Mouse (Mus musculus) stomach, postnatal 0 days (tissue): ENCODE measurements around the gene Ndufb4. TPM values are rescaled to one million over a fixed set of nuclear protein-coding genes. Genes with fewer than 3 reads are reported as not detected.

Source experiments
- ATAC-seq: fragments of 200-750 bp; cut with Nextera tagmentation; 2 replicates; pipeline ENCODE4 v1.8.0; 2017; ENCODE audit not compliant: low FRiP score, low TSS enrichment
- DNase-seq: peaks from one replicate; pipeline ENCODE4 v3.0.0-alpha.2; 2016; ENCODE audit warnings: low spot score
- H3K27ac ChIP-seq: fragments of 300-500 bp; sonication (generic); replicated peaks from 2 replicates; pipeline ENCODE4 v1.5.1; 2014; ENCODE audit warnings: mild to moderate bottlenecking, control low read depth
- H3K27me3 ChIP-seq: fragments of 300-500 bp; sonication (generic); 2 replicates; pipeline ENCODE4 v1.6.1; 2014; ENCODE audit warnings: low read length; ENCODE audit not compliant: control insufficient read depth, insufficient read depth
- H3K36me3 ChIP-seq: fragments of 300-500 bp; sonication (generic); 2 replicates; pipeline ENCODE4 v1.6.1; 2014; ENCODE audit warnings: low read length, mixed read lengths; ENCODE audit not compliant: control insufficient read depth, insufficient read depth
- H3K4me1 ChIP-seq: fragments of 300-500 bp; sonication (generic); replicated peaks from 2 replicates; pipeline ENCODE4 v1.6.1; 2014; ENCODE audit warnings: antibody characterized with exemption; ENCODE audit not compliant: control insufficient read depth, insufficient read depth
- H3K4me2 ChIP-seq: fragments of 300-500 bp; sonication (generic); replicated peaks from 2 replicates; pipeline ENCODE4 v1.6.1; 2014; ENCODE audit warnings: low read depth, mild to moderate bottlenecking, control low read depth, moderate library complexity
- H3K4me3 ChIP-seq: fragments of 300-500 bp; sonication (generic); 2 replicates; pipeline ENCODE4 v1.5.1; 2014; ENCODE audit warnings: low read depth, low read length, control low read depth
- H3K9ac ChIP-seq: fragments of 300-500 bp; sonication (generic); 2 replicates; pipeline ENCODE4 v1.6.1; 2014; ENCODE audit warnings: mild to moderate bottlenecking, low read length, control low read depth, mixed read lengths
- H3K9me3 ChIP-seq: fragments of 300-500 bp; sonication (generic); 2 replicates; pipeline ENCODE4 v1.6.1; 2016; ENCODE audit warnings: low read length; ENCODE audit not compliant: control insufficient read depth
- CTCF ChIP-seq: IDR thresholded peaks from 2 replicates; pipeline ENCODE4 v1.5.1; 2016; ENCODE audit warnings: antibody characterized with exemption, low read depth, mild to moderate bottlenecking, moderate library complexity
- EP300 ChIP-seq: optimal IDR thresholded peaks from 2 replicates; pipeline ENCODE3; 2016; ENCODE audit warnings: antibody characterized with exemption
- WGBS: fragments of 180-500 bp; shearing (Covaris S2); extraction: QIAGEN DNeasy Blood & Tissue Kit; methylation state at CpG from one replicate; pipeline ENCODE4 v1.1.7; 2014; 5-methylcytosine and 5-hydroxymethylcytosine counted together
- polyA plus RNA-seq: library from polyadenylated mRNA; unstranded; fragments of >200 nt; fragmentation: Nextera tagmentation; extraction: Ambion mirVana; gene quantifications from 2 replicates; pipeline ENCODE4 v1.2.1, GENCODE M21; 2015

Ndufb4 gene
- polyA plus RNA-seq, 1 experiment from 2014 or later, result 119 TPM

DNA sequence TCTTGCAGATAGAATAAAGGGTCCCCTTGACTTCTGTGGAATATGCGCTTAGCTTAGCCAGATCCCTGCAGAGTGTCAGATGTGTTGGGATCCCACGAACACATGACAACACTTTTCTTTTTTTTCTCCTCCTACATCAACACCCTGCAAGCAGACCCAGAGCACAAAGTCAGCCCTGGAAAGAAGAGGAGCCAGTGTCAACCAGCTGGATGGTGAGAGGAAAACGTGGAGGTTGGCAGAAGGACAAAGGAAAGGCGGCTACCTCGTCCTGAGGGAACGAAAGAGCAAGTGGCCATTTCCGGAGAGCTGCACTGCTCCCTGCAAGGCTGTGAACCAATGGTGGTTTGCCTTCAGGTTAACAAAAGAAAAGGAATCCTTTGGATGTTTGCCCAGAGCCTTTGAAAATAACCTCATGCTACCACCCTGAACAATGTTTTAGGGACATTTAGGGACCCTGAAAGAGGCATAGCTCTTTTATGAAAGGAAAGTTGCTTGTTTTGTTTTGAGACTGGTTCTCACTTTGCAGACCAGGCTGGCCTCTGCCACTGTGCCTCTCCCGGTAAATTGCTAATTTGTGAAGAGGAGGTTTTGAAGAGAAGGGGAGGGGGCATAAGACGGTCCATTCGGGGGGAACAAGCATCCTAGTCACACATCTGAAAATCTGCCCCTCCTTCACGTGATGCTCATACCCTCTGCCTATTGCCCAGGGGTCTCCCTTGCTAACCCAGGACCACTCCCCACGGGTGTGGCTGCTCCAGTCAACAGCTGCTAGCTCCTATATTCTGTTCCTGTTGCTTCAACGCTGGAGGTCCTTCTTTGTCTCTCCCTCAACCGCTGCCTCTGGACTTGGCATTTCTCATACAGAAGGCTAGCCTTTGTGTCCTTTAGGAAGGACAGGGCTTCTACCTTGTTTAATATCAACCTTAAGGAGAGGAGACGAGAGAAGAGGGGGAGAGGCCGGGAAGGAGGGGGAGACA is 29.2 kb upstream of the Ndufb4 start:
- Histone ChIP-seq H3K27ac (0 out of 2 replicates have a peak overlapping the region, but pooled peaks have one; percentile 13), H3K4me1 (0 out of 2 replicates have a peak, but pooled peaks cover 2% of the 10 kb centered on the region), H3K4me2 (peak overlapping the region; percentile 56), H3K27me3 (no peaks in the 10 kb centered on the region), H3K9me3 (no peaks in the 10 kb centered on the region), H3K9ac (peak overlapping the region; percentile 50), H3K36me3 (no peaks in the 10 kb centered on the region), H3K4me3 (no peak overlapping the region)
- 17% methylated on average over 16 of the region's 16 CpGs for WGBS
- ATAC-seq, result no peak
- no peak for DNase-seq
- TF ChIP-seq EP300, result no peak
- no peak for TF ChIP-seq CTCF

DNA sequence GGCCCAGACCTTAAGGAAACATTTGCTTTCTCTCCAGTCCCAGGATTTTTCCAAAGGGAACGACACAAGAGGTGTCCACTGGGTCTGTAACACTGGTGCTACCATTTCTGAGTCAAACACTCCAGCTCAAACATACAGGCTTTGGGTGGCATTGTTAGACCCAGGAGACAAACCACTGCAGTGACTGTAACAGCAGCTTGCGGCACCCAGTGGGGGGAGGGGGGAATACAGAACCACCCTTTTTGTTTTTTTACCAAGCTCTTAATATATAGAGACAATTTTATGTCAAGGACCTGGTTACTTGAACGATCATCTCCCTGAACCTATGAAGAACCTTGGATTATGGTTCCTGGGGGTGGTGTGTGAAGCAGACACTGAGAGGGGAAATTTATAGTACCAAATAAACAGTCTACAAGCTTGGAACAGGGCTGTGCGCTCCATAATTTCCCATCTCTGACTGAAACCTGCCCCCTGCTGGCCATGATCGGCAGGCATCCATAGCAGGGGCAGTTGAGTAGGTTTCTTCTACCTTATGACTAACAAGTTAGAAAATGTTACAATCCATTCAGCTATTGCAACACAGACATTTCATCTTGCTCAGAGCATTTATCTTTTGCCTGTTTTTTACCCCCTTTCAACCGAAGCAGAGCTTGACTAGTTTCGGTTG is 28.2 kb upstream of the Ndufb4 start:
- Histone ChIP-seq H3K27me3 (no peaks in the 10 kb centered on the region), H3K36me3 (no peaks in the 10 kb centered on the region), H3K9me3 (no peaks in the 10 kb centered on the region), H3K4me1 (0 out of 2 replicates have a peak, but pooled peaks cover 2% of the 10 kb centered on the region), H3K27ac (no peak overlapping the region), H3K4me3 (no peak overlapping the region), H3K9ac (no peak overlapping the region), H3K4me2 (no peak overlapping the region)
- peak; percentile 90 for TF ChIP-seq CTCF
- TF ChIP-seq EP300, result no peak
- 33% methylated on average over 7 of the region's 7 CpGs for WGBS
- ATAC-seq (peak; percentile 65), DNase-seq (peak; percentile 87)

DNA sequence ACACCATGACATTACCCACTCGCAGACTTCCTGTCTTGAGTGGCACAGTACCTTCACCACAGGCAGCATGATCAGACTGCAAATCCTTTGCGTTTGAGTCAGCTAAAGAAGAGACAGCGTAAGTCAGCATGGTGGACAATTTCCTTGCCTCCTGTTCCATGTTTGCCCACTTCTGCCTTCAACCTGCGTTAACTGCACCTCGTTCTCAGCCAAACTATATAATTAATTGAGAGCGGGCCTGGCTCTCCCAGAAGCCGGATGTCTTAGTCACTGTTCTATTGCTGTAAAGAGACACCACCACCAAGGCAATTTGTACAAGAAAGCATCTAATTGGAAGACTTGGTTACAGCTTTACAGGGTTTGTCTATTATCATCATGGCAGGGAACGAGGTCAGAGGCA is 26.6 kb upstream of the Ndufb4 start:
- TF ChIP-seq CTCF (no peak), EP300 (no peak)
- WGBS, result 75% methylated on average over 8 of the region's 8 CpGs
- H3K9ac ChIP-seq, result no peak overlapping the region
- no peaks in the 10 kb centered on the region for H3K27me3 ChIP-seq
- no peaks in the 10 kb centered on the region for H3K36me3 ChIP-seq
- H3K27ac ChIP-seq, result no peak overlapping the region
- 0 out of 2 replicates have a peak, but pooled peaks cover 2% of the 10 kb centered on the region for H3K4me1 ChIP-seq
- H3K4me2 ChIP-seq, result no peak overlapping the region
- DNase-seq, result no peak
- H3K9me3 ChIP-seq, result no peaks in the 10 kb centered on the region
- no peak overlapping the region for H3K4me3 ChIP-seq
- ATAC-seq, result no peak

DNA sequence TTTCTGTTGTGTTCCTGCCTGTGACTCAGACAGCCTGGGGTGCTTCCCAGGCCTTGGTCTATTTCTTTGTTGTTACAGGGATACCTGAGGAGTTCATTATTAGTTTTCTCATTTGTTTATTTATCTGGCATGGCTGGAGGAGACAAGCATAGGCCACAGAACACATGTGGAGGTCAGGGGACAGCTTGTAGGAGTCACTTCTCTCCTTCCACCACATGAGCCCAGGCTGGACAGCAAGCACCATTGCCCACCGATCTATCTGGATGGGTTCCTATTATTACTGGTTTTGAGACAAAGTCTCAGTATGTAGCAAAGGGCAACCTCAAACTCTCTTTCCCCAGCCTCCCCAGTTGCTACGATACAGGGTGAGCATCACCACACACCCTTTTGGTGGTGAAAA is 26.0 kb upstream of the Ndufb4 start:
- WGBS, result 92% methylated on average over 2 of the region's 2 CpGs
- TF ChIP-seq EP300, result no peak
- TF ChIP-seq CTCF, result no peak
- Histone ChIP-seq H3K27ac (no peak overlapping the region), H3K9me3 (no peaks in the 10 kb centered on the region), H3K36me3 (no peaks in the 10 kb centered on the region), H3K4me3 (no peak overlapping the region), H3K9ac (no peak overlapping the region), H3K27me3 (no peaks in the 10 kb centered on the region), H3K4me2 (no peak overlapping the region), H3K4me1 (0 out of 2 replicates have a peak, but pooled peaks cover 2% of the 10 kb centered on the region)
- no peak for DNase-seq
- ATAC-seq, result no peak

DNA sequence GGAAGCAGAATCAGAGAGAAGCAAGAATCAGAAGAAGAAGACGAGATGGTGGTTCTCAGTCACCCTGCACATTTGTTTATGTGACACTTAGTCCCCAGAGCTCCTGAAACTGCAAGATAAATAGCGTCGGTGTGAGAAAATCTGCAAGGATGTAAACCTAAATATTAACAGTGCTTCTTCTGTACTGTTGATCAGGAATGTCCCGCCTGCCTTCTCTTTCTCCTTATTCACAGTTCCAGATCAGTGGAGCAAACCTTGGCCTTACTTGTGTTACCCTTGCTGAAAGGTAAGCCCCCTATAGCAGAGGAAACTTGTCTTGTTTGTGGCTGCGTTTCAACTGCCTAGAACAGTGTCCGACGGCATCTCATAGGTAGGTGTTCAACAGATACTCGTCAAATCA is 23.3 kb upstream of the Ndufb4 start:
- Histone ChIP-seq H3K9me3 (no peaks in the 10 kb centered on the region), H3K4me1 (no peaks in the 10 kb centered on the region), H3K36me3 (no peaks in the 10 kb centered on the region), H3K4me2 (no peak overlapping the region), H3K4me3 (no peak overlapping the region), H3K27ac (no peak overlapping the region), H3K27me3 (no peaks in the 10 kb centered on the region), H3K9ac (no peak overlapping the region)
- no peak for TF ChIP-seq CTCF
- TF ChIP-seq EP300, result no peak
- 81% methylated on average over 8 of the region's 8 CpGs for WGBS
- DNase-seq, result no peak
- no peak for ATAC-seq
